Mouse (Mus musculus): ENCODE data around the gene Mfsd5. TPM values are rescaled to one million over a fixed set of nuclear protein-coding genes. Genes with fewer than 3 reads are reported as not detected.

Mfsd5 gene
- 10 to 100 TPM; 18.9 to 20.0 TPM for total RNA-seq (2021)
- long read RNA-seq, experiment 1, transcript Mfsd5-201 (2 exons, 1,754 nt) = major isoform, 45 of 60 reads
- long read RNA-seq, experiment 1, partial matches to known transcripts = 0 of 60 reads
- long read RNA-seq, experiment 1, other reads (novel, unspliced or antisense) = 15 of 60 reads
- long read RNA-seq, experiment 2, transcript Mfsd5-201 (2 exons, 1,754 nt) = major isoform, 45 of 56 reads
- long read RNA-seq, experiment 2, partial matches to known transcripts = 0 of 56 reads
- long read RNA-seq, experiment 2, other reads (novel, unspliced or antisense) = 11 of 56 reads

DNA sequence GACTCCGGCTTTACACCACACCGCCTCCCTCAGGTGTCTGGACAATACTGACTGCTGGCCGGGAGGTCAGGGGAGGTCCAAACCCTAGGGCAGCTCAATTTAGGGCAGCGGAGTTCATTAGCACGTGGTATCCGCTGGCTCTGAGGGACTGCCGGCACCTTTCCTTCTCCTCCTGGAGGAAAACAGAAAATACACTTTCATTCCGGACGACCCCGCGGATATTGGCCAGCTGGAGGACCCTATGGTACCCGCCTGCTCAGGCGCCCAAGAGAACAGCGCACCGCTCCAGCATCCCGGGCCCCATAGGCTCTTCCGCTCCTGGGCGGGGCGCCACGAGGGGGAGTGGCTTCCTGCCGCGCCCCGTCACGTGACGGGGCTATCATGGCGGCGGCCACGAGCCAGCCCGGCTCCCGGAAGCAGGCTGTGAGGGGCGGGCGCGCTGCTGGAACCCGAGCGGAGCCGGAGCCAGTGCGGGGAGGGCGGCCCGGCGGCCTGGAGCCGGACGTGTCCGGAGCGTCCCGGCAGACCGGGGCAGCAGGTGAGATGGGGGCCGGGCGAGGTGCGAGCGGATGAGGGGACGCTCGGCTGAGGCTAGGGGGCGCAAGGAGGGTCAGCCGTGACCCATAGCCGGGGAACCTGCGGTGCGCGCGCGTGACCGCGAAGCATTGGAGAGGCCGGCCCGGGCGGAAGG, at the start of gene Mfsd5:
Gene Mfsd5, plus strand, starts transcription at position 363 of the 691 bp plus-strand sequence.
- DNase-seq (ENCODE audit: low spot score in 2 of 2) = peak; percentile 86 to 92

DNA sequence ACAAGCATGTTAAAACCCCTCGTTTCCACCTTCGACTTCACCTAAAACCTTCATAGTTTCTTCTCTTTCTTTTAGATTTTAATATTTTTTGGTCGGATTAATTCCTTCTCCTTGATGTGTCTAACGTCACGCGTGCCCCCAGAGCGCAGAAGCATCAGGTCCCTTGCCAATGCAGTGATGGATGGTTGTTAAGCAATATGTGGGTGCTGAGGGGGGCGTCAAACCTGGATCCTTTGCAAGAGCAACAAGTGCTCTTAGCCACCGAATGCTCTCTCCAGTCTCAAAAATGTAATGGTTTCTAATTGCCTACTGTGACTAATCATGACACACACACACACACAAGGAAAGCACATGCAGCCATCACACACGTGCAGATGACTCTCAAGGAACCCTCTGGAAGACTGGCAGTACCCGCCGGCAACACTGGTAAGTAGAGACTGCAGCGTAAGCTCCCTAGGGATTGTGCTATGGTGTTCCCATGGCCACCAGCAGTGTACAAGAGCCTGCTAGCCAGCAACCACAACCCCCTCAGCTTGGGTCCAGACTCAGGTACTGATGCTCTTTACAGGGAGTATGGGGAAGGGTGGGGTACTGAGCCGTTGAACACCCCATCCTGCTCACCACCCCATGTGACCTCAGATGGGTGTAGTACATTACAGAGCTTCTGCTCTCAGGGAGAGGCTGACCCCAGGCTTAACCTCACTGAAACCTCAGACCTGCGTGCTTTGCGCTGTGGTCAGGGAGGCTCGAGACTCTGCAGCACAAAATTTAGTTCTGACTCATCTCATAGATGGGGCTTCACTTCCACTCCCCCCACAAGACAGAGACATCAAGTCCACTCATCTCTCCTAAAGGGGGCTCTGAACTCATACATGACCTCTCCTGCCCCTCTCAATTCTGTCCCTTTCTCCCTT, 48.6 kb upstream of the Mfsd5 start:
- no peak for DNase-seq (ENCODE audit: low spot score in 2 of 2)

DNA sequence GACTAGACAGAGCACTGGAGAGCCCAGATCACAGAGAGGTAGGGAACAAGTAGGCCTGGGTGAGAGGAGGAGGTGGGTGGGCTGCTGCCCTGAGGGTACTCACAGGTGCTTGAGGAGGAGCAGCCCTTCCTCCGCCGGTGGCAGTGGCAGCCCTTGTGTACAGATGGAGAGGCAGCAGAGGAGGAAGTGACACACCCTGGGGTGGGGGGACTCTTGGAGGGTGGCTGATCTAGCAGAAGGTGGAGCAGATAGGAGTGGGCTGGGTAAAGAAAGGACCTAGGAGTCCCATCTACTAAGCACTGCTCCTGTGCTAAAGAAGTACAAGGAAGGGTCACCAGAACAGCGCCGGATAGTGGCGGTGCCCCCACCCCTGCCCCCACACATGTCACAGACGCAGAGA, 47.5 kb upstream of the Mfsd5 start, which contains the start of gene Itgb7:
Gene Itgb7, minus strand, starts transcription at position 197 of the 400 bp plus-strand sequence.
- no peak for DNase-seq (ENCODE audit: low spot score in 2 of 2)

DNA sequence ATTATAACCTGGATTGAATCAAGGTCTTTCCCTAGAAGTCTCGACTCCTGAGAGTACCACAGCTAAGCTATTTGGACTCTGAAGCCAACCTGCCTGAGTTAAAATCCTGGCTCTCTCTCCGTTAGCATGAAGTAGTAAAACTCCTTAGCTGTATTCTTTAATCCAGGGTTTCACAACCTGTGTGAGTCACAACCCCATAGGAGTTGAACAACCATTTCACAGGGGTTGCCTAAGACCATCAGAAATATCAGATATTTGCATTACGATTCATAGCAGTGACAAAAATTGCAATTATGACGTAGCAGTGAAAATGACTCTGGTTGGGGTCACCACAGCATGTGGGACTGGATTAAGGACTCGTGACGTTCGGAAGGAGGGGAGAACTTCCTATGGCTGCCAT, 46.5 kb upstream of the Mfsd5 start:
- DNase-seq (ENCODE audit: low spot score in 2 of 2) = no peak

DNA sequence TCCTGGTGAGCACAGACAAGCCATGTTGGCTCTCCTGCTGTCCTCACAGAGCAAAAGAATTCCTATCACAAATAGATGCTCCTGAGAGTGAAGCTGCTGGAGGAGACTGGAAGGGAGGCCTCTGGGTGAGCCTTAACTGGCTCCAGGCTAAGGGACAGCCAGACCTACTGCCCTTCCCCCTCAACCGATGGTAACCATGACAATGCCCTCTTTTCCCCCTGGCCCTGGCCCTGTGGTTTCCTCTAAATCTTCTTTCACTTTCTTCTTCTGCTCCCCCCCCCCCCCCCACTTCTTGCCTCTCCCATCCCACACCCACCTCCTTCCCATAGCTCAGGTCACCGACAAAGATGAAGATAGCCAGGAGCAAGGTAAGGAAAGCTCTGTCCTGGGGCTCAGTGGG, 45.4 kb upstream of the Mfsd5 start:
- DNase-seq (ENCODE audit: low spot score in 2 of 2) = no peak

DNA sequence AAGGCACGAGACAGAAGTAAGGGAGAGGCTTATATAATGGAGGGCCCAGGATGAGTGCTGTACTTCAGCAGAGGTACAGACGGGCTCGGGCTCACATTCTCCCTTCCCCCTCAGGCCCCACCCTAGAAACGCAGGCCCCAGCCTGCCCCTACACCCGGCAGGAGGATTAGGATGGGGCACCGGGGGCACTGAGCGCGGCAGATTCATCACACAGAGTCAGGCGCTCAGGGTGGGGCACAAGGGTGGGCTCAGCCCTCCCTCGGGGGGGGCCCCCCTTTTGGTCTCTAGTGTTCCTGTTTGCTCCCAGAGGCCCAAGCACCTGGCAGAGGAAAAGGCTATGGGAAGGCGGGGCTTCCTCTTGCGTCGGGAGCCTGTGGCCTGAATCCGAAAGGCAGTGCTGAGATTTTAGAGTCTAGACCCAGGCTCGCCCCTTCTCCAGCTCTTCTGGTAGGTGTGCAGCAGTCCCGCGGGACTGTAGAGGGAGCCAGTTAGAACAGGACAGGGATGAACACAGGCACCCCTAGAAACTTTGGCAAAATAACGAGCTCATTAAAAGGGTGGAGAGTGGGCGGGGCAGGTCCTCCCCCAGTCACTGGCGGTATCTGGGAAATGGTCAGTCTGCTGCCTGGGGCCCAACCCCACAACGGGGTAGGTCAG, 43.8 kb upstream of the Mfsd5 start:
- no peak for DNase-seq (ENCODE audit: low spot score in 2 of 2)

DNA sequence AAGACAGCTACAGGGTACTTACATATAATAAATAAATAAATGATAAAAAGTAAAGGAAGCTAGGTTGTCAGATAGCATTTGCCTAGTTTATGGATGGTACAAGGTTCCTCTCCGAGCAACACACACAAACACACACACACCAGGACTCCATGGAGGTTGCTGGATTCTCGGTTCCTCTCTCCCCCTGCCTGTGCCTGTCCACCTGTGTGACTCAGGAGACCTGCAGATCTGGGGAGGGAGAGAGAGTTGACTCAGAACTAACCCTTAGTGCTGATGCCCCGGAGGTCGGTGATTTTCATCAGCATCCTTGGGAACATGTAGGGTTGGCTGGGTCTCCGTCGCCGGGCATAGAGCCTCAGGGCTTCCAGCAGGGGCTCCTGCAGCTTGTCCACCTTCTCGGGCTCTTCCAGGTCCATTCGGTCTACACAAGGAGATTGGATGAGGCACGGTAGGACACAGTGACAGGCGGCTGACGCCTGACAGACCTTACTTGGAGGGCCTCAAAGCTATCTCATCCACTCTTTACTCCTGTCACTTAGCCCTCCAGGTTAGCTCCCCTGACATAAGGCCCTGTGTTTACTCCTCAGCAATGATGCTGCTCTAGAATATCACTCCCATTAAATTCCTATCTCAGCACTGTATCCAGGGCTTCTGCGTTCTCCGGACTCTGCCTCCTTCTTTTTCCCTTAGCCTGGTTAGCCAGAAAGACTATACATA, 40.6 kb upstream of the Mfsd5 start:
- DNase-seq (ENCODE audit: low spot score in 2 of 2) = no peak

DNA sequence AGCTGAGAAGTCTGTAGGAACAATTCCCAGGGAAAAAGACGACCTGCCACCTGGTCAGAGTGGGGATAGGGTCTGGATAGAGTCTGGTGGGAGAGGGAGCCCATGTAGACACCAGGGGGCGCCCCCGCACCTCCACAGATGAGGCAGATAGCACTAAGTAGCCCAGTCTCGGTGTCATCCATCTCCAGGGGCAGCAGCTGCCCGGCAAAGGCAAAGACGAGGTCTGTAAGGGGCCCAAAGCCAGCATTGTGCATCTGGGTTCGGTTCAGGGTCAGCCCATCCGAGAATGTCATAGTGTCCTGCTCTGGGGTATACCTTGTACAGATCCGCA, 40.0 kb upstream of the Mfsd5 start:
- peak; percentile 73 to 83 for DNase-seq (ENCODE audit: low spot score in 2 of 2)

DNA sequence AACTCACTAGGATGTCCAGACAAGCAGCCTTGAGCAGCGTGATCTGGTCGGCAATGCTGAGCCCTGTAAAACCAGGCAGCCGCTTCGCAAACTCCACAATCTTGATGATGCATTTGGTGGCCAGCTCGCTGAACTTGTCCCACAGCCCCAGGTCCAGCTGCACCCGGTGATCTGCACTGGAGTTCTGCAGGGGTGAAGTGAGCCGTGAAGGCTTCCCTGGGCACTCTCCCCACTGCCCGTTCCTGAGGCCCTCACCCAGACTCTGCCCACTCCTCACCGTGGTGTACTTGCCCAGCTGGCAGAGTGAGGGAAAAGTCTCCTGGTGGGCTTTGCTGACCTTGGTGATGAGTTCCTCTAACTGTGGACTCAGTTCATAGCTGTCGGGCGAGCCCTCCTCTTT, 39.4 kb upstream of the Mfsd5 start:
- DNase-seq (ENCODE audit: low spot score in 2 of 2) = no peak

DNA sequence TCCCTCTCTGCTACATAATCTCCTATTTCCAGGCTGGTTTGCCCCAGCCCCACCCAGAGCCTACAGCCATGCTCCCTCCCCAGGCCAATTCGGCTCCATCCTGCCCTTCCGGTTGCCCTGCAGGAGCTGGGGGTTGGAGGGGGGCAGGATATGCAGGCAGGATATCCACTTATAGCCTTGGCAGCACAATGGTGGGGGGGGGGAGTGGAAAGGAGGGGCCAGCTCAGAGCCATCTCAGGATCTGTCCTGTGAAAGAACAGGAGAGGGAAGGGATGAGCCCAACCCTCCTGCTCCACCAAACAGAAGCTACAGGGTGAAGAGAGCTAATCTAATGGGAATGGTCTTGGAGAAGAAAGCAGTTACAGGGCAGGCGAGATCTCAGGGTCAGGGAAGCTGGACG, 38.6 kb upstream of the Mfsd5 start:
- no peak for DNase-seq (ENCODE audit: low spot score in 2 of 2)

DNA sequence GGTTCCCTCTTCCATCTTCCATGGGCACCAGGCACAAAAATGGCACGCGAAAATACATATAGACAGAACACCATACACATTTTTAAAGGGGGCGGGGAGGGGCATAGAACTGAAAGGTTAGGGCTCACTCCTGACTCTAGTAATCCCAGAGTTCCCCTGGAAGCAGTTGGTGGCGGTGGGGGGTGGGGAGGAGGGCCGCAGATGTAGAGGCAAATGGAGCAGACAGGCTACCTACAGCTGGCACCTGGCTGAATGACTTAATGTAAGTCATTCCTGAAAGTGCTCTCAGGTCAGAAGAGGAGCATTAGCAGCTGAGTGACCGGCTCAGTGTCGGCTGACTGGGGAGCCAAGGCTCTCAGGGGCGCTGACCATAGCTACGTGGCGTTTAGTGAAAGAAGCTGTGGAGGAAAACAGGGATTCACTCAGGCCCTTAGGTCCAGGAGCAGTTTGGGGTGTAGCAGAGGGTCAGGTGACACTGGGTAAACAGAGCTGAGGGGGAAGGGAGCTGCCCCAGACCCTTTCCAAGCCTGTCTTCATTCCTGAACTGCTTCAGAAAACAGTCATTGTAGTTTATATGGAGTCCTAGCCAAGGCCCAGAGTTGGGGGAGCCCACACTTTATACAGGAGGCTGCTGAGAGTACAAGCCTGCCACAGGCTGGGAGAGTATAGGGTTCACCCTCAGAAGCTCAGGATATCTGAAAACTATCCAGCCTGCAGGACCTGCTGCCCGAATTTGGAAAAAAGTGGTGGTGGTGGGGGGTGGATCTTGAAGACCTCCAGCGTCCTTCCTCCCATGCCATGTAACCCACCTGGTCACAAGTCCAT, 36.6 kb upstream of the Mfsd5 start:
- DNase-seq (ENCODE audit: low spot score in 2 of 2) = no peak

DNA sequence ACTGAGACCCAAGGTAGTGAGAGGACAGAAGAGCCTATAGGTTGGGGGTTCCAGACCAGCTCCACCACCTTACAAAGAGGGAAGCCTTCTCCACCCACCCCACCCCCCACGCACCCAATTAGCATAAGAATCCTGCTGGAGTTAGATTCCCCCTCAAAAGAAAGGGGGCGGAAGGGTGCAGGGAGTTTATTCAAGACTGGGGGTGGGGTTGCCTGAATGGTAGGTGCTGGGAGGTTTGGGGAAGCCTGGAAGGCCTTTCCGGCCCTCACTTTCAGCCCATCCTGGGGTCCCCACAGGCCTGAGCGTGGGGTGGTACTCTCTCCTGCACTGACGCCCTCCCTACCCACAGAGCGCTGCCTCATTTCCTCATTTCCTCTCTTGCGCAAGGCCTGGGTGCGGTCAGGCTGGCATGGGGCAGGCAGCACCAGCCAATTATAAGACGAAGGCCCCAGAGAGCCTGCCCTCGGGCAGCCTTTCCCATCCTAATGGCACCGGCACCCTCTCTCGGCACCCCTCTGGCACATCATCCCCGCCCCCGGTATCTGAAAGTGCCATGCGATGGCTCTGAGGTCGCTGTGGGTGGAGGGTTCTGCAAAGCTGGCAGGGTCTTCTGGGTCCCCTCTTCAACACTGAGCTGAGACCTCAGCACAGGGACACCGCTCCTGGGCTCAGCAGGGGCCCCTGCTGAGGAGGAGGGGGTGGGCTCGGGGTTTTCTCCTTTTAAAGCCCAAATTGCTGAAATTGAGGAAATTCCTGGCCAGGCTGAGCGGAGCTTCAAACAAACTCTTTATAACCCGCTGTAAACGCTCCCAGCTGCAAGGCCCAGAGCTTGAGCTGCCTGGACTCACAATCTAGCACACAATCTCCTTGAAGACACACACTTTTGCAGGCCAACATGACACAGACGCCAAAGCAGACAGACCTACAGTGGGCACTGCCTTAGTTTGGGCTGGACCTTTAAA, 35.7 kb upstream of the Mfsd5 start:
- DNase-seq (ENCODE audit: low spot score in 2 of 2) = peak in 1 of 2 experiments; percentile 40

DNA sequence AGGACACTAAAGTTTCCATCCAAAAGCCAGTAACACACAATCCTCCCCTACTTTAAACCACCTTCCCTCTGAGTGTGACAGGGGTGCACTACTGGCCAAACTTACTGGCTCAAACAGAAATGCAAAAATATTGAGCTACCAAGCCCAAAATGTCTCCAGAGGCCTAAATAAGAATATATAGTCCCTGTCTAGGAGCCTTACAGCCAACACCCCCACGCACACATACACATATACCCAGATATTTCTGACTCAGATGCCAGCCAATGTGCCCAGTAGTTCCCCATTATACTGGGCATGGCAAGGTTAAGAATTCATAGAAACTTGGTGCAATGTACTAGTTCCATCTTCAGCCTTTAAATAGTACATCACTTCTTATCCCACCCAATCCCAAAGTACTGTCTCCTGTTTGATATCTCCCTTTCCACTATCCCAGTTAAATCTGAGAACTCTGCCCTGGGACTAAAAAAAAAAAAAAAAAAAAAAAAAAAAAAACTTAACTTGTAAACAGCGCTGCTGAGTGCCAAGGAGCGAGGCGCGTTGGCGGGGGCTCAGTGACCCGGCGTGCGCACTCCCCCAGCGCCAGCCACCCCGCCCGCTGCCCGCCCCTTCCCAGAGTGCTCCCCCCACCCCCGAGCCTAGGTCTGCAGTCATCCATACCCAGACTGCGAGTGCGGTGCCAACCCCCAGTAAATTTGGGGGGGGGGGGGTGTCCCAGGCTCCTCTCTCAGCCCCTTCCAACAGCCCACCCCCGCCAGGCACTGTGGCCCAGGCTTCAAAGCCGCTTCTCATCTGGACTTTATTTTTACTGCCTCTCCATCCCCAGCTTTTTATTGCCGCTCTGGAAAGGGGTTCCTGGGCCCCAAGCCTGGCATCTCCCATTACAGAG, 34.7 kb upstream of the Mfsd5 start:
- peak in 1 of 2 experiments; percentile 53 for DNase-seq (ENCODE audit: low spot score in 2 of 2)

DNA sequence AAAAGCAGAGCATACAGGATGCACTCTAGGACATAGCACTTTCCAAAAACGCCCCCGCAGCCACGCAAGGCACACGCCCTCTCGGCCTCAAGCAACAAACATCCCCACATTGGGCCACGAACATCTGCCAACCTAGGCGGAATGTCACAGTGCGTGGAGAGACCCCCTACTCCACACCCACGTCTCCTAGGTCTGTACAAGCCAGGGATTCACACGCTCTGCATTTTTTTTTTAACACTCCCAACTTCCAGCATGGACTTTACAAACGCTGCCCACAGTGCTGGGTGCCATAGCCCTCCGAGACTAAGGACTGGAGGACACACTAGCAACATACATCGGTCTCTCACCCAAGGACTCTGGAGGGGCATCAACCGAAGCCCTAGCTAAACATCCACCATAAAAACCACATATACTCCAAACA, 33.8 kb upstream of the Mfsd5 start:
- peak in 1 of 2 experiments; percentile 29 for DNase-seq (ENCODE audit: low spot score in 2 of 2)

DNA sequence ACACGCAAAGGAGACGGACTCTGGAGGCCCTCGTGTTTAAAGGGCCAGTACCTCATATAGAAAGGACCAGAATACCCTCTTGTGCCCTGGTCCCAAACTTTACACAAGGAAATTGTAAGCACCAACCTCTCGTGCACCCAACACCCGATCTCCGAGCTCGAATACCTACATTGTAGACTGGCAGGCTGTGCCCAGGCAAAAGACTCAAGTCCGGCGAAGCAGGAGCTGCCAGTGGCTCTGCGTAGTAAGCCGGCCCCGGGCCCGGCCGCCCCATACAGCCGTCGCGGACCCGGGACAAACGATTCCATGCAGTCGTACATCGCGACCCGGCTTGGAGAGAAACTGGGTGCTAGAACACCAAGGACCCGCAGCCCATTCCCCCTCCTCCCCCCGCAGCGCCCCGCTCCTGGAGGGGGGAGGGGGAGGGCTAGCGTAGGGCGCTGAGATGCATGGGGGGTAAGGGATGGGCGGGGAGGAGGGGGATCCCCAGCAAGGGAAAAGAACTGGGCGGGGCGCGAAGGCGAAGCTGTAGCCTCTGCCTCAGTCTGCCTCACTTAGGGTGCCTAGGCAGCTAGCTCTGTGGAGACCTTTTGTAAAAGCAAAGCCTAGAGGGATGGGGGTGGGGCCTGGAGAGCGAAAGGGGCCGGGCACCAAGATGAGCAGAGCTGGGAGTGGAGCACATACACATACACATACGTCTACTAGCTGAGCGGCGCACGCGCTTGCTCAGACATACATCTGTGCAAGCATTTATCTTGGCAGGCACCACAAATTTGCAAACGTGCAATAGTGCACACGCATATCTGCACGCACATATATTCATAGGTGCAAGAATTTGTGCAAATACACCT, 33.1 kb upstream of the Mfsd5 start:
- peak in 1 of 2 experiments; percentile 77 for DNase-seq (ENCODE audit: low spot score in 2 of 2)

DNA sequence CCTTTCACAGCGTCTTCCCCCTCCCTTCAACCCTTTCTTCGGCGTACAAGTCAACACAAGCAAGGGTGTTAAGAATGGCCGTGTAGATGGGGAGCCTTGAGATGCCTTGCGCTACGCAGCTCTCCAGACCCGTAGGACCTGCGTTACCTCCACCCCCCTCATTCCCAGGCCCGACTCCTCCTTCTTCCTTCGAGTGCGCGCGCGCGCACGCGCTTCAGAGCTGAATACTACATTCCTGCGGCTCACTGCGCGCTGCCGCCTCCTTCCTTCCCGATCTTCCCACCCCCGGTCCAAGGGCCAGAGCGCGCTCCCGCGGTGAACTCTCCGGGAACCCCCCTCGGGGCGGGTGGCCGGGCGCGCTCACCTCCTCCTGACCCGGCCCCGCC, 32.4 kb upstream of the Mfsd5 start:
- peak; percentile 91 to 96 for DNase-seq (ENCODE audit: low spot score in 2 of 2)
